Mouse (Mus musculus): ENCODE data around the gene Ylpm1.
A peak's percentile ranks its signal among the peaks of the same experiment; 100 is the strongest.

The Ylpm1 gene

DNA sequence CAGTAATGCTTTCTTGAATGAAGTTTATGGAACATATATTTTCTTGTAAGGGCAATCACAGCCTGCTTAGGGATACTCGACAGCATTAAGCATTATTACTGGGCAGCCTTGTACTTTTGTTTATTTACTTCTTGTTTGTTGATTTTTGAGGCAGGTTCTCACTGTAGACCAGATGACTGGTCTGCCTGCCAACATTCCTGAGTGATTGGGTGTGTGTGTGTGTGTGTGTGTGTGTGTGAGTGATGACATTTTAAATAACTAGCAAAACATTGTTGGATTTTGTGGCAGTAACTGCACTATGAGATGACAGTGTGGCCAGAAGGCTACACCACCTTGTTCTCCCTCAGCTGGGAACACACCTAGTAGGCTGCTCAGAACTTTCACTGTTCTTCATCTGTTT lies 13.7 kb downstream of the Ylpm1 start:
- DNase-seq (ENCODE audit: low read depth) = peak; percentile 16

DNA sequence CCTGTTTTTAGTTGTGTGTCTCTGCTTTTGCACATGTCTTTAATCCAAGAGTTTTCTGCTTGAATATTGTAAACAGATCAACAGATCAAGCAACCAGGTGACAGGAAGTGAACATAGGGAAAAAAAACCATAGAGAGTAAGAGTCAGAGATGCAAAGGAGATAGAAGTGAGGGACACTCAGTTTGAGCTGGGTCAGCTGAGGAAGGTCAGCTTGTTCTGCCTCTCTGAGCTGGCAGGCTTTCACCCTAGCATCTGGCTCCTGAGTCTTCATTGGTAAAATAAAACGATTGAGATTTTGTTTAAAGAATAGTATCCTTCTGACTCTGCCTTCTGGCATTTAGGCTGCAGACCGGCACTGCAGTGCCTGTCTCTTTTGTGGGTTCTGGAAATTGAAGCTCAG lies 14.4 kb downstream of the Ylpm1 start:
- DNase-seq (ENCODE audit: low read depth) = no peak

DNA sequence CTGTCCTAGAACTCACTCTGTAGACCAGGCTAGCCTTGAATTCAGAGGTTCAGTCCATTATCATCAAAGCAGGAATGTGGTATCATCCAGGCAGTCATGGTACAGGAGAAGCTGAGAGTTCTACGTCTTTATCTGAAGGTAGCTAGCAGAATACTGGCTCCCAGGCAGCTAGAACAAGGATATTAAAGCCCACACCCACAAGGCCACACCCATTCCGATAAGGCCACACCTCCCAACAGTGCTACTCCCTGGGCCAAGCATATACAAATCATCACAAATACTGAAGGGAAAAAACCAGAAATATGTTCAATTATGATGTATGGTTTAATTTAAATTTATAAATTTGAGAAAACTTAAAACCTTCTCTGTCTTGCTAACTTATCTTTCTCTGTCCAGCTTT lies 16.1 kb downstream of the Ylpm1 start:
- no peak for DNase-seq (ENCODE audit: low read depth)

DNA sequence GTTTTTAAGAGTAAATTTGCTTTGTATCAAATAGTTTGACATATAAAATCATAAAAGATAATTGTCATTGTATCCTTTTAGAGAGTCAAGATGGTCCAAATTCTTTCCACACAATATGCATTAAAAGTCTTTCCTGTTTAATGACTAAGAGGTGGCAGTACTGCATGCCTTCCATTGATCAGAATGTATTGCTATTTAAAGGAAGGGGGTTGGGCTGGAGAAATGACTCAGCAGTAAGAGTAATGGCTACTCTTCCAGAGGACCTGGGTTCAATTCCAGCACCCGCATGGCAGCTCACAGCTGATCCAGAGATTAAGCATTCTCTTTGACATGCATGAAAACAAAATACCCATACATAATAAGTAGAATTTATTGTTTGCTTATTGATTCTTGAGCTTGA lies 25.9 kb downstream of the Ylpm1 start:
- no peak for DNase-seq (ENCODE audit: low read depth)

DNA sequence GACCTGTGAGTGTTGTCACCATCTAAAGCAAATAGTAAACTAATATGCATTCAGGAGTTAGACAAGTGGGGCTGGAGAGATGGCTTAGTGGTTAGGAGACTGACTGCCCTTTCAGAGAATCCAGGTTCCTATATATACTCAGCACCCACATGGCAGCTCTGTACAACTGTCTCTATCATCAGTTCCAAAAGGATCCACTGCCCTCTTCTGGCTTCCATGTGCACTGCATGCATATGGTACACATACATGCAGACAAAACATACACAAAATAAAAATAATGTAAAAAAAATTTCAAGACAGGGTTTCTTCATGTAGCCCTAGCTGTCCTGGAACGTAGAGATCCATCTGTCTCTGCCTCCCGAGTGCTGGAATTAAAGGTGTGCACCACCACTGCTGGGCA lies 36.6 kb downstream of the Ylpm1 start:
- no peak for DNase-seq (ENCODE audit: low read depth)

DNA sequence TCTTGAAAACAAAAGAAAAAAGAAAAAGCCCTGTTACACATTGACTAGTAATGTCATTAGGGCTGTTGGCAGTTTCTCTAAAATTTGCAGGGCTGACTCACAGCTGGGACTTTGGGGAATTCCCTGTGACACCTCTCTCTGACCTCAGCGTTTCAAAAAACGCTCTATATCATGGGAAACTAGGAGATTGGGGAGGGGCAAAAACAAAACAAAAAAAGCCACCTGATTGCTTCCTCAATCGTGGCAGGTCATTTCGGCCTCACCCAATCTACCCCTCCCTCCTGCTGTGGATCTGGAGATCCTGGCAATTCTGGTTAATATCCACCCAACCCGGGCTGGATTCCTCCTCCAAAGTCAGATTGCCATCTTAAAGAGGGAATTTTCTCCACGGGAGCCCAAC lies 55.1 kb downstream of the Ylpm1 start:
- peak; percentile 46 for DNase-seq (ENCODE audit: low read depth)

DNA sequence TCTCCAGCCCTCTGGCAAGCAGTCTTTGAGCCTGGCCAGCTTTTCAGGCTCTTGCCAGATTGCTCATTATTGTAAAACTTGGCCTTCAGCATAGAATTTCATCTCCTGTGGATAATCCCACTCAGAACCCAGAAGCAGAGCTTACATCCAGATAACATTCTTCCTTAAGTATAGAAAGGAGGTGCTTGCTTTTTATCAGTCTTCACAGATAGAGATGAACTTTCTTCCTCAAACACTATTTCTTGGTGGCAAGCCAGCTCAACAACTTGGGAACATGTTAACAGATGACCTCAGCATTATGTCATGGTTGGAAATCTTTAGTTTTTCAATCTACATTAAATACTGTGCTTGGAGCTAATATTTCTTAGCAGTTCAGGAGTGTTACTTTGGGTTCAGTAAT lies 74.9 kb downstream of the Ylpm1 start:
- DNase-seq (ENCODE audit: low read depth) = no peak

DNA sequence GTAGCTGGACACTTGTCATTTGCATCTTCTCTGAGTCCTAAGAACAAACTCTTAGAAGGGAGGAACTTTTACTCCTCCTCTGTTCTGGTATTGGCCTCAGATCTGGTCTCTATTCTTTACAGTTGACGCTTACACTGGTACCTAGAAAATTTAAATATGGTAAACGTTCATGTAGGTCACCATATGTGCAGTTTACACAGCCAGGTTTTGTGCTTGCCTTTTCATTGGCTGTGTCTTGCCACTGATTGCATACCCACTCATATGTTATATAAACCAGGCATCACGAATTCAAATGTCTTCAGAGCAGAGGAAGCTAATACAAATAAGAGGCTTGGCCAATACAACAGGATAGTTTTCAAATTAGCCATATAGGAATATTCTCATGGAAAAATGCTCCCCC lies 81.0 kb downstream of the Ylpm1 start:
- no peak for DNase-seq (ENCODE audit: low read depth)

DNA sequence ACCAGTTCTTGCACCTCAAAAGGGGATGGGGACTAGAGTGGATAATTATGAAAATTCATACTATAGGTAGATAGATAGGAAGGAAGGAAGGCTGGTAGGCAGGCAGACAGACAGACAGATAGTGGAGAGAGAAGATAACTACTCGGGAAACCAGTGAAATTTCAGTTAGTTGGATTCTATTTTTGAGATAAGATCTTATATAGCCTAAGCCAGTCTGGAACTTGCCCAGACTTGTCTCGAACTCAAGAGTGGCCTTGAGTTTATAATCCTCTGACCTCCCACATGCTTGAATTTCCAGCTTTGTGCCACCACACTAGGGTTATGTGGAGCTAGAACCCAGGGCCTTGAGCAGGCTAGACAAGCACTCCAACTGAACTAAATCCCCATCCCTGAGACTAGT lies 88.1 kb downstream of the Ylpm1 start:
- no peak for DNase-seq (ENCODE audit: low read depth)

DNA sequence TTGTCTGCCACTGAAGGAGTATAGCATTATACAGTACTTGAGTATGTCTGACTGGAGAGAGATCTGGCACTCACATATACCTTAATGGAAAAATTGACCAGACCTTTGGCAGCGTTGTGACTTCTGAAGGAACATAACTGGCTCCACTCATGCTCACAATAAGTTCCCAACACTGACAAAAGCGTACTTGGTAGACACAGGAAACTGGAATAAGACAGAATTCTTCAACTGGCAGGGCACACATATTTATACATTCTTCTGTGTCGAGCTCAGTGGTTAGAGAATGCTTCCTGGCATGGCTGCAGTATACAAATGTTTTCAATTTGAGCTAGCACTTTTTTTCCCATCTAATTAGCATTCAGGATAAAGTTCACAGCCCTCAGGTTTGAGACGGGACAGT lies 88.8 kb downstream of the Ylpm1 start:
- DNase-seq (ENCODE audit: low read depth) = peak; percentile 34

DNA sequence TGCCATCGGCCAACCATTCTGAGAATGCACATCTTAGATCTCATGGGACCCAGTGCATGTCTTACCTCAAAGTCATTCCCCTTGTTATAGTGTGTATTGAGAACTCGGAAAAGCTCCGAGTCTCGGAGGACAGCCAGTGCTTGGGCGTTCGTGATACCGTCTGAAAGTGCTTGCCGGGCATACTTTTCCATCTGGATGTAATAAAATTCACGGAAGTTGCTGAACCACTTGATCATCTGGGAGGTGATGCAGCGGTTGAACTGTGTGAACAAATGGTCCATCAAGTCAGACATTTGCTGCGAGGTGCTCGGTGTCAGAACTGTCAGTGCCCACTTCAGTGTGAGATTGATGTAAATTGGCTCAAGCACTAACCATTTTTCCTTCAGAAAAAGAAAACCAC lies 91.7 kb downstream of the Ylpm1 start:
- peak; percentile 75 for DNase-seq (ENCODE audit: low read depth)

DNA sequence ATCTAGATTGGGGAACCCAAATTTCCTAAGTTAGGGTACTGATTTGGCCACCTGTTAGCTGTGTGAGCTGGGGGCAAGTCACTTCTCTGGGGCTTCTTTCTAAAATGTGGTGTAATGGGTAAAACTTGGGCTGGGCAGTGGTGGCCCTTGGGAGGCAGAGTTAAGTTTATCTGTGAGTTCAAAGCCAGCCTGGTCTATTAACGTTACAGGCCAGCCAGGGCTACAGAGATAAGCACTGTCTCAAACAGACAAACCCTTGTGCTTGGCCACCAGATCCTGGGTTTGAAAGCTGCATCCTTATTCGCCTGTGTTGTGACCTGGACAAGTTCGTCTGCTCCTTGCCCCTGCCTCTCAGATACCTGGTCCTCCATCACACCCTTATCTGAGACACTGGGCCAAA lies 95.1 kb downstream of the Ylpm1 start:
- no peak for DNase-seq (ENCODE audit: low read depth)

DNA sequence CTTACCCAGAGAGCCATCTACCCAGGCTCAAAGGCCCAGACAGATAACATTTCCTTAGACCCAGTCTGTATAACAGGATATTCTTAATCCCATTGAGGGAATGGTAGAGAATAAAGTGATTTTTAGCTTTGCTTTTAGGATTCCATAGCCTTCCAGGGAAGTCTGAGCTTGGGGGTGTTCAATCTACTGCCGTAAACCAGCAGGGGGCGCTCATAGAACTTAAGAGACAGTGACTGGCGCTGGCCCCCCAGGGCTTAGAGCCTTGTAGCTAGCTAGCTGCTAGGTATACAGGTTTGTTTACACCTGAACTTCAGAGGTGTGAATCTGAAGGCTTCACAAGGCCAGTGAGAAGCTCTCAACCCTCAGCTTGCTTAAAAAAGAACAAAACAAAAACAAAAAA lies 96.1 kb downstream of the Ylpm1 start:
- no peak for DNase-seq (ENCODE audit: low read depth)

DNA sequence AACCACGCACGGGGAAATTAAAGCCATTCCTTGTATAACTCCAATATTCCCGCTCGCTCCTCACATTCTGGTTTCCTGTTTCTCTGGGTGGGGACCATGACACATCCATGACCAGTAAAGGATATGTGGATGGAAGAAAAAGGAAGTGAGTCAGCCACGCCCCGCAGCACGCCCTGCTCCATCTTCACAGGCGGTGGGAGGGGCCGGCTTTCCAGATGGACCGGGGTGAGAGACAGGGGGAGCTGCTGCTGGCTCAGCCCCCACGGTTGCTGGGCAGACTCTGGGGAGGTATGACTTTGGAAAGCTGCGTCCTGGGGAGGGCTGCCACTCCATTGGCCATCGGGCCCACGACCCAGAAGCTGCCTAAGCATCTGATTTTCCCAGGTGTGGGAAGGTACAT lies 97.9 kb downstream of the Ylpm1 start:
- no peak for DNase-seq (ENCODE audit: low read depth)

DNA sequence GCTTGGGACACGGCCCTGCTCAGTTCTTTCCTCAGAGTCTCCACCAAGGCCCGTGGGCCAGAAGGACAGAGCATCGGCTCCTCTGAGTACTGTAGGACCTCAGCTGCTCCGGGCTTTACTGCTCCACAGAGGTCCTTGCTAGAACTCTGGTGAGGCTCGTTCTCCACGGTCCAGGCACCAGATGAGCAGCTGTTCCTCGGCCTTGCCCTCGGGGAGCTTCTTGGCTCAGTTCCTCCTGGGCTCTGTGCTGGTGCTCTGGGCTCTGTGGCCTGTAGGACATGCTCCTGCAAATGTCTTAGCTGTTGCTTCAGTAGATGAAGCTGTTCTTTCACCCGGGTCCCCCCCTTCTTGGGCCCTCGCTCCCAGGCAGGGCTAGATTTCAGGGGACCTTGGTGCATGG lies 98.6 kb downstream of the Ylpm1 start:
- no peak for DNase-seq (ENCODE audit: low read depth)

DNA sequence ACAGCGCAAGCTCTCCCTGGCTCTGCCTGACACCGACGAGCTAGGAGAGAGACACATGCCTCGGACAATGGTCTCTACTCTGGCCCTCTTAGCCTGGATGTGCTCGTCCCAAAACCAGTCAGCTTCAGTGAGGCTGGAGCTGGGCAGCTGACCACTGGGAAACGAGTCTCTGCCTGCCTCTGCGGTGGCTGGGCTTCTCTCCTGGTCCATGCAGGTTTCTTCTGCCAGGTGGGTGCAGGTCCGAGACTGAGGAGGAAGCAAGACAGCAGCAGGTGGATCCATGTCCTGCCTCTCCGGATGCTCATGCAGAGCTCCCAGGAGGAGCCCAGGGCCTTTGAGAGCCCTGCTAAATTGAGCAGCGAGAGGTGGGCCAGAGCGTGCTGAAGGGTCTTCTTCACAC lies 99.0 kb downstream of the Ylpm1 start:
- no peak for DNase-seq (ENCODE audit: low read depth)

DNA sequence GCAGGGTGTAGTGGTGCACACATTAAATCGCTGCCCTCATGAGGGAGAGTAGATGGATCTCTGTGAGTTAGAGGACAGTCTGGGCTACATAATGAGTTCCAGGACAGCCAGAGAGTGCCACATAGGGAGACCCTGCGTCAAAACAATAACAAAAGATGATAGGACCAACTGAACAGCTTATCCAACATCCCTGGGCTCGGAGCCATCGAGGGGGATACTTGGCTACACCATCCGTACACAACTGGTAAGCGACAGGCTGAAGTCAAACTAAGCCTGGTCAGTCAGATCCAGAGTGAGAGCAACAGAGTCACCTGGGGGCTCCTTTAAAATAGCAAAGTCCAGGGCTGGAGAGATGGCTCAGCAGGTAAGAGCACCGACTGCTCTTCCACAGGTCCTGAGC lies 99.7 kb downstream of the Ylpm1 start:
- DNase-seq (ENCODE audit: low read depth) = no peak

DNA sequence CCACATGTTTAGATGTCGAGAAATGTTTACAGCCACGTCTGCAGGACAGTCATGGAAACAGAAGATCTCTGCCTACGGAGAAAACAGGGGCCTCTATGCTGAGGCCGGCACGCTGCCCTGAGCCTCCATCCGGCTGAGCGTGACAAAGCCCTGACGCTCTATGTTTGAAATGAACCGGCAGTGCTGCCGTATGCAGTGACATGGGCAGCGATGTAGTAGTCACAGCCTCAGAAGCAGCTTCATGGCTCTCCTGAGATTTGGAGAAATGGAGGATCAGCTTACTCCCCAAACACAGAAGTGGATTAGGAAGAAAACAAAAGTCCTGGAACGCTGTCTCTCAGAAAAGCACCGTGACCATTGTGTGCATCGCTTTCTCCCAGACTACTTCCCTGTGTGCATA lies 104.9 kb downstream of the Ylpm1 start:
- DNase-seq (ENCODE audit: low read depth) = no peak

DNA sequence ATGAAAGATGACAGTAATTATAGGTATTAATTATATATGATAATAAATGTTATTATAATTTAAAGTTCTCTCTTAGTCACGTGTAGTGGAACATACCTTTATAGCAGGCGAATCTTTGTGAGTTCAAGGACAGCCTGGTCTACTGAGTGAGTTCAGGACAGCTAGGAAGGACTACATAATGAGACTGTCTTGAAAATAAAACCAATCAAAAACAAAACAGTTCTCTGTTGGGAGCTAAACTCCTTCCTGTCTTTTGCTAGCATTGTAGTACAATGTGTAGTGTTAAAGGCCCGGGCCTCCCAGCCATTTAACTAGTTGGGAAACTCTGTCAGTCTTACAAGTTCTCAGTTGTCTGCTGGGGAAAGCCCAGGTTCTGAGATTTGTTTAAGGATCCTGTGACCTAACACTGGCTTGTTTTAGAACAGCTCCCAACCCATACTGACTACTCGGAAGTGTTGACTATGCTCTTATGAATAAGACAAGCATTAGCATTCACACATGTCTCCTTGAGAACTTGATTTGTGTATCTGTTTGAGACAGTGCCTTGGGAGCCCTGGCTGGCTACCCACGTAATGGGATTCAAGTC lies 105.5 kb downstream of the Ylpm1 start:
- DNase-seq (ENCODE audit: low read depth) = no peak

DNA sequence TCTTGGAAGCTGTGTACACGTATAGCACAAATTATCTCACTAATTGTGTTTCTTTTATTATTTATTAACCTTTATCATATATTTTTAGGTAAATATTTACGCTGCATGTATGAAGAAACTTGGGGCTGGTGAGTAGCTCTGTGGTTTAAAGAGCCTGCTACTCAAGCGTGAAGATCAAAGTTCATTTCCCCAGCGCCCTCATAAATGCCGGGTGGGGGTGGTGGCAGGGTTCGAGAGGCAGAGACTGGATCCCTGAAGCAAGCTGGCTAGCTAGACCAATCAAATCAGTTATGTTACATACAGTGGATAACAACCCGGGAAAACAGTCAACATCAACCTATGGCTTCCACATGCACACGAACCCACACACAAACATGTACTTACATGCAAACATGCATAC lies 107.0 kb downstream of the Ylpm1 start:
- no peak for DNase-seq (ENCODE audit: low read depth)

DNA sequence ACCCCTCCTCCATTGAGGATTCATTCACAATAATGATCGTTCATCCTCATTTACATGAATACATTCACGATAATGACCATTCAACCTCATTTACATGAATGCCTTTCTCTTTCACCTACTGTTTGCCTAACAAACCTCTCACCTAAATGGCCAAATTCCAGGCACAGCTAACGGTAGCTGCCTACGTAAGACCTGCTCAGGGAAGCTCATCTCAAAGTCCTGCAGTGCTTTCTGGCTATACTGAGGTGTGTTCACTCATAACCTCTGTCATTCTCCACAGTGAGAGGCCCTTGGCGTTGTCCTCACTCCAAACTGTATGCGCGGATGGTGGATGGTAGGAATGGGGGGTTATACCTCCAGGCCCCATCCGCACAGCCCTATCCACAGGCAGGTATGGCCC lies 108.7 kb downstream of the Ylpm1 start:
- DNase-seq (ENCODE audit: low read depth) = no peak

DNA sequence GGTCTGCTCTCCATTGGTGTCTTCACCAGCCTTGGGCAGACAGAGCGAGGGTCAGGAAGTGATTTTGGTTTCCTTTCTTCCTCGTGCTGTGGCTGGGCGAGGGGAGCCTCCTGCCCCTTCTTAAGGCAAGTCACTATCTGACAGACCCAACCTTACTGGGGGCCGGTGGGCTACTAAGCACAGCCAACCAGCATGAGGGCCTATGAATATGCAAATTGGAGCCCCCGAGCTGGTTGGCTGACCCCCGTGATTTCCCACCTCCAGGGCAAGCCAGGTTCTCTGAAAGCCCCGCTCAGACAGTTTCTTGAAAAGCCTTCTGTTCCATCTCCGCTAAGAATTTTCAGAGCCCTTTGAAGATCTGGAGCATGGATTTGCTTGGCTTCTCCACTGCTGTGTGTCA lies 110.2 kb downstream of the Ylpm1 start:
- no peak for DNase-seq (ENCODE audit: low read depth)

DNA sequence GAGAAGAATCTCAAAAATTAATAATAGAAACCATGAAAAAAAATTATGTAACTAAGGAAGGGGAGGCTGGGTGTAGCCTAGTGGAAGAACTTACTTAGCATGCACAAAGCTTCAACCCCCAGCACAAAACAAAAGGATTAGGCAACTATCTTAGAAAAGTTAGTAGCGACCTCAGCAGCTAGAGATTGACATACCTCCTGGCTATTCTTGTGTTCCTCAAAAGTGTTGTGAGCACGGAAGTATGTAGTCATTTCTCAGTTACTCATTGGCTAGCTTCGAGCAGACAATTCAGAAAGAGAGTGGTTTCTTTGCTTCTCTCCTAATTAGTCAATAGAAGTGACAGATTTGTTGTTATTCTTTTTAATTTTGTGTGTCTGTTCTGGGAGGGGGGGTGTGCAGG lies 112.5 kb downstream of the Ylpm1 start:
- no peak for DNase-seq (ENCODE audit: low read depth)

DNA sequence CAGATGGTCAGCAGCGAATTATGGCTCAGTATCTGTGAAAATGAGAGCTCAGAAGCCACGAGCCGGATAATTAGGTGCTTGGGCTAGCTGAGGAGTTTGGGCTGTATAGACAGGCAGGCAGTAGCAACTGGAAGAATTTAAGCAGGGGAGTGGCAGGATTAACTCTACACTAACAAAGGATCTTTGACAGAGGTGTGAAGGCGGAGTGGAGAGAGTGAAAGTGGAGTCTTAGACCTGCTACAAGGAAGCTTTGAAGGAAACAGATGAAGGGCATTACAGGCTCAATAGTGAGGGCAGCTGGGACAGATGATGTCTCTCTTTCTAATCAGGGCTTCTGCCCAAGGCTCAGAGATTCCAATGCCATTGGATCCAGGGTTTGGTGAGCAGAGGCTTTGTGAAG lies 113.3 kb downstream of the Ylpm1 start:
- no peak for DNase-seq (ENCODE audit: low read depth)

Measured in fibroblast of lung, adult 2 months (primary cell).